Mouse (Mus musculus) megakaryocyte, adult 5-6 weeks (primary cell): Measurements from ENCODE around the gene Tnik. TPM values are rescaled to one million over a fixed set of nuclear protein-coding genes. Genes with fewer than 3 reads are reported as not detected.

Experiments
- ATAC-seq: 2 replicates; pipeline ENCODE4 v1.8.0; 2016; ENCODE audit warnings: mild to moderate bottlenecking, inconsistent platforms; ENCODE audit not compliant: poor library complexity, severe bottlenecking
- total RNA-seq, 2 experiments: library from RNA; stranded (forward) in 1 of 2; stranded (reverse) in 1 of 2; fragments of 153-499, 151-499 nt in 1 of 2; fragments of 221-1000, 200-1000 nt in 1 of 2; gene quantifications; 2 replicates each; pipeline versions ENCODE4 v1.2.3 to v1.2.4; 2015 to 2017

The Tnik gene
- total RNA-seq, 2 experiments from 2014 or later = 2.7 to 6.4 TPM

GRCm38 (mm10) chr3:28399593-28400216, 136.7 kb downstream of the Tnik start:
- no peak for ATAC-seq

GRCm38 (mm10) chr3:28401335-28401734, 138.3 kb downstream of the Tnik start:
- no peak for ATAC-seq

GRCm38 (mm10) chr3:28402221-28402620, 139.2 kb downstream of the Tnik start:
- peak; percentile 47; the same call in 1 of the 2 replicates for ATAC-seq

- ATAC-seq = no peak
Measured at GRCm38 (mm10) chr3:28405391-28405790, 142.4 kb downstream of the Tnik start.

GRCm38 (mm10) chr3:28408859-28409459, 145.9 kb downstream of the Tnik start:
- ATAC-seq = no peak

- no peak for ATAC-seq
Measured at GRCm38 (mm10) chr3:28410269-28410668, 147.3 kb downstream of the Tnik start.

- ATAC-seq = no peak
Measured at GRCm38 (mm10) chr3:28415986-28416385, 153.0 kb downstream of the Tnik start.

GRCm38 (mm10) chr3:28417091-28417715, 154.2 kb downstream of the Tnik start:
- ATAC-seq = no peak

- no peak for ATAC-seq
Measured at GRCm38 (mm10) chr3:28420194-28420593, 157.2 kb downstream of the Tnik start.

- no peak for ATAC-seq
Measured at GRCm38 (mm10) chr3:28420698-28421097, 157.7 kb downstream of the Tnik start.

GRCm38 (mm10) chr3:28421798-28422197, 158.8 kb downstream of the Tnik start:
- no peak for ATAC-seq

- ATAC-seq = no peak
Measured at GRCm38 (mm10) chr3:28422221-28422620, 159.2 kb downstream of the Tnik start.

- no peak for ATAC-seq
Measured at GRCm38 (mm10) chr3:28425911-28426310, 162.9 kb downstream of the Tnik start.

- no peak for ATAC-seq
Measured at GRCm38 (mm10) chr3:28431459-28431858, 168.4 kb downstream of the Tnik start.

GRCm38 (mm10) chr3:28432321-28432720, 169.3 kb downstream of the Tnik start:
- no peak for ATAC-seq

GRCm38 (mm10) chr3:28435478-28435877, 172.5 kb downstream of the Tnik start:
- no peak for ATAC-seq

GRCm38 (mm10) chr3:28437429-28437828, 174.4 kb downstream of the Tnik start:
- no peak for ATAC-seq

GRCm38 (mm10) chr3:28441545-28441944, 178.5 kb downstream of the Tnik start:
- no peak for ATAC-seq

- no peak for ATAC-seq
Measured at GRCm38 (mm10) chr3:28442116-28442515, 179.1 kb downstream of the Tnik start.

- ATAC-seq = no peak
Measured at GRCm38 (mm10) chr3:28447950-28448349, 184.9 kb downstream of the Tnik start.

GRCm38 (mm10) chr3:28453458-28453857, 190.4 kb downstream of the Tnik start:
- no peak for ATAC-seq

GRCm38 (mm10) chr3:28456842-28457241, 193.8 kb downstream of the Tnik start:
- ATAC-seq = no peak
